Mouse (Mus musculus) layer of hippocampus, postnatal 14 days (tissue): Measurements from ENCODE around the gene Isoc2b. TPM values are rescaled to one million over a fixed set of nuclear protein-coding genes. Genes with fewer than 3 reads are reported as not detected.
"Not testable (repeated sequence)": the region's sequence is repeated elsewhere in the genome, so short reads cannot be mapped to it uniquely, and the experiment has no call there.

ENCODE experiments used
- DNase-seq, 2 experiments: peaks; one replicate each; pipeline ENCODE4 v3.0.0; 2021 to 2022; ENCODE audit warnings: low spot score in 2 of 2, mixed read lengths in 1 of 2
- total RNA-seq, 2 experiments: library from RNA; stranded (reverse); gene quantifications; 2 replicates each; pipeline ENCODE4 v1.2.3; 2021

Isoc2b gene
- total RNA-seq, 2 experiments from 2014 or later: 3.2 to 5.5 TPM

DNA sequence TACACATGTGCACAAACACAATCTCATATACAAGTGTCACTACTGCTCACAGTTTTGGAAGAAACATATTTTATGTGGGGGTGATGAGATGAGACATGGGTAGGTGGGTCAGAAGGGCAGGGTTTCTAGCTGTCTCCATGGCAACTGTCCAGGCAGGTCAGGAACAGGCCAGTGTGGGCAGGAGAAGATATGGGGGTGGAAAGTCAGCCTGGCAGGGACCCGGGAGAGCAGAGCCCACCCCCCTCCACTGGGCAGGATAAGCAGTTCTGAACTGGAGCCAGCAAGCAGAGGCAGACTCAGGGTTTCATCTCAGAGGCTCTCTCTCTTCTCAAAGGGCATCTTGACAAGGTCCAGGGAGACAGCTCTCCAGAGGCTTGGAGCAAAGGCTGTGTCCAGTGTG is 32.4 kb downstream of the Isoc2b start:
- no peak for DNase-seq

- peak in 1 of 2 experiments; percentile 55 for DNase-seq
Observed at GRCm38 (mm10) chr7:4836351-4836792, 33.7 kb downstream of the Isoc2b start.

DNA sequence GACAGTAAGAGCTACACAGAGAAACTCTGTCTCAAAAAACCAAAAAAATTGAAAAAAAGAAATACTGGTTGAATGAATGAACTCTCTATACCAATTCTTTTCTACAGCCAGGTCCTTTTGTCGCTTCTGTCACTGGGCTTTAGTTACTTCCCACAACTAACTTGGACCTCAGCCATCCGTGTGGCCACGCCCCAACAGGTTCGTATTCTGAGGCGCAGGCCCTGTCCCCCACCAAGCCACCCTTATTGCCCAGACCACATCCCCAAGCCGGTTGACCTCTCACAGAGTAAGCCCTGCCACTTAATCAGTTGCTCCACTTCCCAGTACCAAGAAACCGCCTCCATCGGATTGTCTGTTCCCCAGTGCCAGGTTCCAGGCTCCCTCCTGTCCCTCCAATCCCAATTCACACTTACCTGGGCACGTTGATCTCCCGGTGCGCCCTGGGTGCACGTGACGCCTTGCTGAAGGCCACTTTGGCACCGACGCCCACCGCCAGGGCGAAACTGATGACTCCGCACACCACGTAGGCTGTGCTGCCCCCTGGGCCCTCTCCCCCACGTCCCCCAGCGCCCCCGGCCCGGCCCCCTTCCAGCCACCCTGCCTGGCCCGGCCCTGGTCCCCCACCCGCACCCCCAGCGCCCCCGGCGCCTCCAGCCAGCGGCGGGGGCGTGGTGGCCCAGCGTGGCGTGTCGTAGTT is 34.3 kb downstream of the Isoc2b start:
- no peak for DNase-seq

- DNase-seq: no peak
Observed at GRCm38 (mm10) chr7:4830476-4830875, 39.6 kb downstream of the Isoc2b start.

DNA sequence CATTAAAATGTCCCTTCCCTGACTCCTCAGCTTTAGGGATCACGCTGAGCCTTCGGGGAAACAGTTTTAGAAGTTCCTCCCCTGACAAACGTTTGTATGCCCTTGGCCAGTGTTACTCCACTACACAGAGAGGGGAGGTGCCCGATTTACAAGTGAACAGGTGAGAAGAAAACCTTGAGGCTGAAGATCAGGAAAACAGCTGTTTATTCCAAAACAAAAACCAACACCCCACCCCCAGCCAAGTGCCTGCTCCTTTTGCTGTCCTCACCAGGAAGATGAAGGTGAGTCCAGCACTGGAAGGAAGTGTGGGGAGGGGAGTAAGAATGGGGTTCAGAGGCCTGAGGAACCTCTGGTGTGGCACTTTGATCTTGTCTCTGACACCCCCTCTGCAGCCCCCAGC is 44.7 kb downstream of the Isoc2b start:
- no peak for DNase-seq

DNA sequence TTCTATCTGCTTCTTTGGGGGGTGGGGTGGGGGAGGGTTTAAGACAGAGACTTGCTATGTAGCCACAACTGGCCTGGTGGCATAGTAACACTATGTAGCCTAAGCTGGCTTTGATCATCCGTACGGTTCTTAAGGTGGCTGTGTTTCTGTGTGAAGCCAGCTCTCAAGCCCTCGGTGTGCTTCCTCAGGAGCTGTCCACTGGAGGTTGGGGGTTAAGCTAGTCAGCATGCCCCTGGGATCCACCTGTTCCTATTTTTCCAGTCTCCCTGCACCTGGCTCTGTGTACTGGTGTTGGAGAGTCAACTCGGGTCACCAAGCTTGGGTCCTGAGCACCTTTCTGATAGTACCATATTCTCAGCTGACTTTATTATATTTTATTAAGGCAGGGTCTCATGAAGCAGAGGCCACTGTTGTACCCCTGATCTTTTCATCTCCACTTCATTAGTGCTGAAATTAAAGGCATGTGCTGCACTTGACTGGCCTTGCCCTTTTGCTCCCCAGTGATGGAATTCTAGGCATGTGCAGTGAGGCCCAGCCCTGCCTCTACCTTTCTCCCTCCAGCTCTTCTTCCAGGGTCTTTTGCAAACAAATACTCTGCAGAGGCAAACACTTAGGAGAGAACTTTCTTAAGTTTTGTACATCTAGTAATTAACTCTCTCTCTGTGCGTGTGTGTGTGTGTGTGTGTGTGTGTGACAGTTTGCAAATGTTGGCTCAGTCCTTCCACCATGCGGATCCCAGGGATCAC is 47.7 kb downstream of the Isoc2b start:
- DNase-seq: no peak

DNA sequence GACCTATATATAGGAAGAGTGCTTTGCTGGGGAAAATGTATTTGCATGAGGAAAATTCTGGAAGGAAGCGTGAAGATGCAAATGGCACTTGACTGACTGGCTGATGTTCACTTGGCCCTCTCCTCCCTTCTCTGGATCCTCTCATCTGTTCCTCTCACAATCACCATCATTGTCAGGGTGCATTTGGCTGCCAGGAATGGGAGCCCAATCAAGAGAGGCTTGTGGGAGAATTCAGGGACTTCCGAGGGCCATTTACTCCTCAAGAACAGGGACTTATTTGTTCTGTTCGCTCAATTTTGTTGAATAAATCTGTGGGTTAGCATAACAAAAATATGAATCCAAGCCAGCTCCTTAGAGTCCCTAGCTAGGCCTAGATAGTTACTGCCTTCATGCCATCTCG is 48.4 kb downstream of the Isoc2b start:
- DNase-seq: peak; percentile 38 to 69

- not testable (repeated sequence) for DNase-seq
Observed at GRCm38 (mm10) chr7:4820925-4821324, 49.1 kb downstream of the Isoc2b start.

- no peak for DNase-seq
Observed at GRCm38 (mm10) chr7:4816559-4816958, 53.5 kb downstream of the Isoc2b start.

- DNase-seq: no peak
Observed at GRCm38 (mm10) chr7:4813105-4813791, 56.8 kb downstream of the Isoc2b start.

DNA sequence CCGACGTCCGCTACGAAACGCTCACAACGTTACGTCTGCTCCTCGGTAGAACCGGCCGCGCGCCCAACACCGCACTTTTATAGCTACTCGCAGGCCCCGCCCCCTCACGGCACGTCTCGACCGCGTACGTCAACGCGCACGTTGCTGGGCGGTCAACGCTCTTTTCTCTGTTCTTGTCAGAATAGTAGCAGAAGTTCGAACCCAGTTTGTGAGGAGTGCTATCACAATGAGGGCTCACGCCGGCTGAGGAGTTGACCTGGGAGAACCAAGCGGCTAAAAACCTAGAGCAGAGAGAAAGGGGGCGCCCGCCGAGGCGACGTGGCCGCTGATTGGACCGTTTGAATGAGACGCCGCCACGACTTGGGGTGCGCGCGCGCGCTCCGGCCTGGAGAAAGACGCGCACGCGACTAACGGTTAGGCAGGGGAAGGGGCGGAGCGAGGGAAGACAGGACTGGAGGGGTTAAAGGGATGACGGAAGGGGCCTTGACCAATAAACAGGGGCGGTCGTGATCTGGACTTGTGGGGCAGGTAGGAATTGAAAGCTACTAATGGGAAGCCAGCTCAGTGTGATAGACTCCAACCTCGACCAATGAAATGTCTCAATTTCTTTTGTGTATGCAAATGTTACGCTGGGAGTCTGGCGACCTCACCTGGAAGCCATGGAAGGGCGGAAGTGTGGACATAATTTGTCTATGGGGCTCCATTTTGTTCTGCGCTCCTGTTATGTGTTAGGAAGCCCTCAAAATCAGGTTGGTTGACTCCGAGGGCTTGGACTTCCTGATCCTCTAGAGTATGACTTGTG is 57.6 kb downstream of the Isoc2b start, which contains the start of gene Ube2s:
Gene Ube2s, minus strand, starts transcription at position 288 of the 802 bp plus-strand sequence.
- peak; percentile 98 to 99 for DNase-seq

- peak in 1 of 2 experiments; percentile 65 for DNase-seq
Observed at GRCm38 (mm10) chr7:4811842-4812302, 58.2 kb downstream of the Isoc2b start.

DNA sequence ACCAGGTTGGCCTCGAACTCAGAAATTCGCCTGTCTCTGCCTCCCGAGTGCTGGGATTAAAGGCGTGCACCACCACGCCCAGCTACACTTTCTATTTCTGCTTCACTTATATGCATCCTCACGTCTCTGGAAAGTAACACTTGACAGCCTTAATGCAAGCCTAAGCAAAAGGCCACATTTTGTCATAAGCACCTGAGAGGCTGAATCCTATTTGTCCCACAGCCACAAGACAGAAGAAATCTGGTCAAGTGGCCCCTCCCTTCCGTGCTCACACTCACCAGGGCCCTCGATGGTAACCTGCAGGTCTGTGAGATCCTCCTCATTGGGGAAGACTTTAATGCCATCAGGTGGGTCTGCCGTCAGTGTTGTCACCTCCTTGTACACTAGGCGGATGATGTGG is 58.9 kb downstream of the Isoc2b start:
- not testable (repeated sequence) for DNase-seq

GRCm38 (mm10) chr7:4806716-4807115 is 63.3 kb downstream of the Isoc2b start:
- no peak for DNase-seq

DNA sequence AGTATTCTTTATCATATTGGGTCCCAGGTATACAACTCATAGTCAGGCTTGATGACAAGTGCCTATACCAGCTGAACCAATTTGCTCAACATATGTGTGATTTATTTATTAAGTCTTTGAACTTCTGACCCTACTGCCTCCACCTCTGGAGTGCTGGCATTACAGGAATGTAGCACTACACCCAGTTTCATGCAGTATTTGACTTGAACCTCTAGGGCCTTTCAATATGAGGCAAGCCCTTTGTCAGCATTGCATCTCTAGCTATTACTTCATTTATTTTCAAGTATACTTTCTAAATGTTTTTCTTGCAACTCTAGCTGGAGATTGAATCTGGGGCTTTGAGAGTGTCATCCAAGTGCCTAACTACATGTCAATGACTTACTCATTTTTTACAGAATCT is 67.8 kb downstream of the Isoc2b start:
- DNase-seq: no peak

GRCm38 (mm10) chr7:4795767-4796433 is 74.2 kb downstream of the Isoc2b start:
- DNase-seq: peak in 1 of 2 experiments; percentile 58
